Mouse (Mus musculus): ENCODE data around the gene Rps9.

GRCm38 (mm10) chr7:3664524-3665214 lies 39.1 kb upstream of the Rps9 start:
- no peak for TF ChIP-seq EP300 (IDR thresholded peaks at IDR 0.05; ENCODE audit: low read depth)
- no peak for TF ChIP-seq CTCF (IDR thresholded peaks at IDR 0.05; ENCODE audit: low read depth)
